Mouse (Mus musculus): ENCODE results near the gene BC025446. TPM values are rescaled to one million over a fixed set of nuclear protein-coding genes. Genes with fewer than 3 reads are reported as not detected.
"Not testable (repeated sequence)": the region's sequence is repeated elsewhere in the genome, so short reads cannot be mapped to it uniquely, and the experiment has no call there.

Gene BC025446
- total RNA-seq (2021) = not detected
- long read RNA-seq, experiment 1 = 0 reads
- long read RNA-seq, experiment 2 = 0 reads

- Histone ChIP-seq H3K4me3 (no peak within 1 kb of the TSS), H3K27ac (no peak within 1 kb of the TSS)
- TF ChIP-seq CTCF (conservative IDR thresholded peaks at IDR 0.05) = no peak
- DNase-seq (ENCODE audit: low spot score in 2 of 2) = no peak
These were observed at the start of gene BC025446 for GRCm38 (mm10) chr15:75215778-75216691. Gene BC025446 (plus strand): TSS chr15:75216376.

GRCm38 (mm10) chr15:75175506-75175905, 40.7 kb upstream of the BC025446 start:
- TF ChIP-seq CTCF (conservative IDR thresholded peaks at IDR 0.05) = peak; percentile 78
- no peak overlapping the region for H3K27ac ChIP-seq
- H3K4me3 ChIP-seq = no peak overlapping the region
- peak; percentile 2 to 43 for DNase-seq (ENCODE audit: low spot score in 2 of 2)

GRCm38 (mm10) chr15:75186291-75186690, 29.9 kb upstream of the BC025446 start:
- TF ChIP-seq CTCF (conservative IDR thresholded peaks at IDR 0.05) = no peak
- Histone ChIP-seq H3K4me3 (no peak overlapping the region), H3K27ac (no peak overlapping the region)
- DNase-seq (ENCODE audit: low spot score in 2 of 2) = no peak

GRCm38 (mm10) chr15:75189116-75189515, 27.1 kb upstream of the BC025446 start:
- Histone ChIP-seq H3K27ac (no peak overlapping the region), H3K4me3 (no peak overlapping the region)
- TF ChIP-seq CTCF (conservative IDR thresholded peaks at IDR 0.05) = peak; percentile 73
- DNase-seq (ENCODE audit: low spot score in 2 of 2) = peak in 1 of 2 experiments; percentile 9

- DNase-seq (ENCODE audit: low spot score in 2 of 2); H3K4me3 ChIP-seq; H3K27ac ChIP-seq: not testable (repeated sequence)
- peak; percentile 66 for TF ChIP-seq CTCF (conservative IDR thresholded peaks at IDR 0.05)
These were observed 25.6 kb upstream of the BC025446 start for GRCm38 (mm10) chr15:75190560-75190959.

- TF ChIP-seq CTCF (conservative IDR thresholded peaks at IDR 0.05) = no peak
- Histone ChIP-seq H3K27ac (no peak overlapping the region), H3K4me3 (no peak overlapping the region)
- no peak for DNase-seq (ENCODE audit: low spot score in 2 of 2)
These were observed 655 bp downstream of the BC025446 start for GRCm38 (mm10) chr15:75216831-75217230.

GRCm38 (mm10) chr15:75221942-75222341, 5.8 kb downstream of the BC025446 start:
- DNase-seq (ENCODE audit: low spot score in 2 of 2) = no peak
- no peak for TF ChIP-seq CTCF (conservative IDR thresholded peaks at IDR 0.05)

GRCm38 (mm10) chr15:75237736-75238288, 21.6 kb downstream of the BC025446 start:
- H3K4me3 ChIP-seq = no peak overlapping the region
- TF ChIP-seq CTCF (conservative IDR thresholded peaks at IDR 0.05) = no peak
- DNase-seq (ENCODE audit: low spot score in 2 of 2) = no peak
- H3K27ac ChIP-seq = no peak overlapping the region

More at GRCm38 (mm10) chr15:75221942-75222341, 5.8 kb downstream of the BC025446 start:
- H3K4me3 ChIP-seq = no peak overlapping the region
- H3K27ac ChIP-seq = no peak overlapping the region

- no peak overlapping the region for H3K4me3 ChIP-seq
- no peak for TF ChIP-seq CTCF (conservative IDR thresholded peaks at IDR 0.05)
- no peak for DNase-seq (ENCODE audit: low spot score in 2 of 2)
- H3K27ac ChIP-seq = no peak overlapping the region
These were observed 24.4 kb downstream of the BC025446 start for GRCm38 (mm10) chr15:75240558-75240957.

- TF ChIP-seq CTCF (conservative IDR thresholded peaks at IDR 0.05) = no peak
- H3K4me3 ChIP-seq = no peak overlapping the region
- no peak overlapping the region for H3K27ac ChIP-seq
- no peak for DNase-seq (ENCODE audit: low spot score in 2 of 2)
These were observed 26.8 kb downstream of the BC025446 start for GRCm38 (mm10) chr15:75242756-75243640.

- Histone ChIP-seq H3K4me3 (no peak overlapping the region), H3K27ac (no peak overlapping the region)
- no peak for TF ChIP-seq CTCF (conservative IDR thresholded peaks at IDR 0.05)
- DNase-seq (ENCODE audit: low spot score in 2 of 2) = no peak
These were observed 38.5 kb downstream of the BC025446 start for GRCm38 (mm10) chr15:75254671-75255070.

GRCm38 (mm10) chr15:75265863-75266262, 49.7 kb downstream of the BC025446 start:
- no peak for DNase-seq (ENCODE audit: low spot score in 2 of 2)
- Histone ChIP-seq H3K27ac (no peak overlapping the region), H3K4me3 (no peak overlapping the region)
- TF ChIP-seq CTCF (conservative IDR thresholded peaks at IDR 0.05) = no peak

- TF ChIP-seq CTCF (conservative IDR thresholded peaks at IDR 0.05) = no peak
- Histone ChIP-seq H3K27ac (no peak overlapping the region), H3K4me3 (no peak overlapping the region)
- no peak for DNase-seq (ENCODE audit: low spot score in 2 of 2)
These were observed 50.5 kb downstream of the BC025446 start for GRCm38 (mm10) chr15:75266626-75267025.

Measured in layer of hippocampus, adult 2 months (tissue).